Mouse (Mus musculus): Measurements from ENCODE around the gene Arid3a. TPM values are rescaled to one million over a fixed set of nuclear protein-coding genes. Genes with fewer than 3 reads are reported as not detected.

The Arid3a gene
- polyA plus RNA-seq (2015; fragmentation: Nextera tagmentation; extraction: Ambion mirVana): 4.0 TPM in 2 replicates

GRCm38 (mm10) chr10:79926491-79927323 lies at the start of gene Arid3a:
Arid3a (plus strand) TSS chr10:79927043.

GRCm38 (mm10) chr10:79886054-79886453 lies 40.8 kb upstream of the Arid3a start, which contains the start of gene Elane:
Elane (plus strand) TSS chr10:79886247.

GRCm38 (mm10) chr10:79890670-79891069 lies 36.2 kb upstream of the Arid3a start, which contains the start of gene Cfd:
Cfd (plus strand) TSS chr10:79890853.

GRCm38 (mm10) chr10:79908167-79909091 lies 18.4 kb upstream of the Arid3a start, which contains the start of gene Med16:
Med16 (minus strand) TSS chr10:79908923.

GRCm38 (mm10) chr10:79910556-79910955 lies 16.3 kb upstream of the Arid3a start, which contains the start of gene Gm26602:
Gm26602 (plus strand) TSS chr10:79910856.

GRCm38 (mm10) chr10:79916808-79917531 lies 9.9 kb upstream of the Arid3a start, which contains the start of gene Kiss1r:
Kiss1r (plus strand) TSS chr10:79916971.

GRCm38 (mm10) chr10:79920958-79921535 lies 5.8 kb upstream of the Arid3a start, which contains the start of gene R3hdm4:
R3hdm4 (minus strand) TSS chr10:79921208.

GRCm38 (mm10) chr10:79959847-79960601 lies 33.2 kb downstream of the Arid3a start, which contains the start of gene Wdr18:
Wdr18 (plus strand) TSS chr10:79960152.

GRCm38 (mm10) chr10:79970415-79971182 lies 43.8 kb downstream of the Arid3a start, which contains the start of gene Grin3b:
Grin3b (plus strand) TSS chr10:79970715.

GRCm38 (mm10) chr10:79984195-79984816 lies 57.5 kb downstream of the Arid3a start, which contains the start of gene Tmem259:
Tmem259 (minus strand) TSS chr10:79984330.

GRCm38 (mm10) chr10:79988506-79989271 lies 61.8 kb downstream of the Arid3a start, which contains the start of gene Cnn2:
Cnn2 (plus strand) TSS chr10:79988584.

GRCm38 (mm10) chr10:79996272-79997033 lies 69.6 kb downstream of the Arid3a start, which contains the start of gene Abca7:
Abca7 (plus strand) TSS chr10:79996494.

Other genes with a start within 250 kb of the Arid3a start
- gene Cdc34, start 244.8 kb upstream of the Arid3a start, polyA plus RNA-seq (2015; fragmentation: Nextera tagmentation; extraction: Ambion mirVana): 63.7 and 68.6 TPM in 2 replicates
- gene Gzmm, start 238.0 kb upstream of the Arid3a start, polyA plus RNA-seq (2015; fragmentation: Nextera tagmentation; extraction: Ambion mirVana): 0.16 and 0.48 TPM in 2 replicates
- 812 and 845 TPM in 2 replicates for gene Bsg, start 222.6 kb upstream of the Arid3a start, polyA plus RNA-seq (2015; fragmentation: Nextera tagmentation; extraction: Ambion mirVana)
- 0.06 and 0.08 TPM in 2 replicates for gene Hcn2, start 210.4 kb upstream of the Arid3a start, polyA plus RNA-seq (2015; fragmentation: Nextera tagmentation; extraction: Ambion mirVana)
- 14.4 and 14.7 TPM in 2 replicates for gene Polrmt, start 180.5 kb upstream of the Arid3a start, polyA plus RNA-seq (2015; fragmentation: Nextera tagmentation; extraction: Ambion mirVana)
- 0.24 and 0.28 TPM in 2 replicates for gene Fgf22, start 172.0 kb upstream of the Arid3a start, polyA plus RNA-seq (2015; fragmentation: Nextera tagmentation; extraction: Ambion mirVana)
- 50.7 and 60.7 TPM in 2 replicates for gene Rnf126, start 160.1 kb upstream of the Arid3a start, polyA plus RNA-seq (2015; fragmentation: Nextera tagmentation; extraction: Ambion mirVana)
- gene Fstl3, start 149.8 kb upstream of the Arid3a start, polyA plus RNA-seq (2015; fragmentation: Nextera tagmentation; extraction: Ambion mirVana): 69.7 and 87.0 TPM in 2 replicates
- gene Prss57, start 136.1 kb upstream of the Arid3a start, polyA plus RNA-seq (2015; fragmentation: Nextera tagmentation; extraction: Ambion mirVana): 0.12 TPM in 1 of 2 replicates, not detected in the other
- 39.7 and 44.2 TPM in 2 replicates for gene Palm, start 133.5 kb upstream of the Arid3a start, polyA plus RNA-seq (2015; fragmentation: Nextera tagmentation; extraction: Ambion mirVana)
- gene Misp, start 106.1 kb upstream of the Arid3a start, polyA plus RNA-seq (2015; fragmentation: Nextera tagmentation; extraction: Ambion mirVana): 1.6 and 2.9 TPM in 2 replicates
- gene Ptbp1, start 72.6 kb upstream of the Arid3a start, polyA plus RNA-seq (2015; fragmentation: Nextera tagmentation; extraction: Ambion mirVana): 109 and 124 TPM in 2 replicates
- gene Prtn3, start 52.6 kb upstream of the Arid3a start, polyA plus RNA-seq (2015; fragmentation: Nextera tagmentation; extraction: Ambion mirVana): 2.3 and 8.8 TPM in 2 replicates
- gene Plppr3, start 52.4 kb upstream of the Arid3a start, polyA plus RNA-seq (2015; fragmentation: Nextera tagmentation; extraction: Ambion mirVana): 2.2 TPM in 2 replicates
- gene Elane, start 40.8 kb upstream of the Arid3a start, polyA plus RNA-seq (2015; fragmentation: Nextera tagmentation; extraction: Ambion mirVana): 0.13 and 0.16 TPM in 2 replicates
- gene Cfd, start 36.2 kb upstream of the Arid3a start, polyA plus RNA-seq (2015; fragmentation: Nextera tagmentation; extraction: Ambion mirVana): 0.18 TPM in 1 of 2 replicates, not detected in the other
- 33.5 and 34.4 TPM in 2 replicates for gene Med16, start 18.1 kb upstream of the Arid3a start, polyA plus RNA-seq (2015; fragmentation: Nextera tagmentation; extraction: Ambion mirVana)
- gene Gm26602, start 16.2 kb upstream of the Arid3a start, polyA plus RNA-seq (2015; fragmentation: Nextera tagmentation; extraction: Ambion mirVana): not detected in 2 replicates
- gene Kiss1r, start 10.1 kb upstream of the Arid3a start, polyA plus RNA-seq (2015; fragmentation: Nextera tagmentation; extraction: Ambion mirVana): 1.2 and 1.3 TPM in 2 replicates
- gene R3hdm4, start 5.8 kb upstream of the Arid3a start, polyA plus RNA-seq (2015; fragmentation: Nextera tagmentation; extraction: Ambion mirVana): 125 and 126 TPM in 2 replicates
- gene Wdr18, start 33.1 kb downstream of the Arid3a start, polyA plus RNA-seq (2015; fragmentation: Nextera tagmentation; extraction: Ambion mirVana): 52.5 and 55.6 TPM in 2 replicates
- gene Grin3b, start 43.7 kb downstream of the Arid3a start, polyA plus RNA-seq (2015; fragmentation: Nextera tagmentation; extraction: Ambion mirVana): 0.07 and 0.13 TPM in 2 replicates
- 15.3 and 18.7 TPM in 2 replicates for gene Tmem259, start 57.3 kb downstream of the Arid3a start, polyA plus RNA-seq (2015; fragmentation: Nextera tagmentation; extraction: Ambion mirVana)
- 662 and 733 TPM in 2 replicates for gene Cnn2, start 61.5 kb downstream of the Arid3a start, polyA plus RNA-seq (2015; fragmentation: Nextera tagmentation; extraction: Ambion mirVana)
- gene Abca7, start 69.5 kb downstream of the Arid3a start, polyA plus RNA-seq (2015; fragmentation: Nextera tagmentation; extraction: Ambion mirVana): 2.9 and 3.0 TPM in 2 replicates
- gene Arhgap45, start 89.6 kb downstream of the Arid3a start, polyA plus RNA-seq (2015; fragmentation: Nextera tagmentation; extraction: Ambion mirVana): 5.5 and 10.3 TPM in 2 replicates
- 94.2 and 108 TPM in 2 replicates for gene Polr2e, start 112.8 kb downstream of the Arid3a start, polyA plus RNA-seq (2015; fragmentation: Nextera tagmentation; extraction: Ambion mirVana)
- gene Gpx4, start 120.1 kb downstream of the Arid3a start, polyA plus RNA-seq (2015; fragmentation: Nextera tagmentation; extraction: Ambion mirVana): 724 and 745 TPM in 2 replicates
- 14.6 and 18.7 TPM in 2 replicates for gene Sbno2, start 178.5 kb downstream of the Arid3a start, polyA plus RNA-seq (2015; fragmentation: Nextera tagmentation; extraction: Ambion mirVana)
- 11.9 and 12.4 TPM in 2 replicates for gene Stk11, start 188.8 kb downstream of the Arid3a start, polyA plus RNA-seq (2015; fragmentation: Nextera tagmentation; extraction: Ambion mirVana)
- 604 and 621 TPM in 2 replicates for gene Atp5d, start 211.6 kb downstream of the Arid3a start, polyA plus RNA-seq (2015; fragmentation: Nextera tagmentation; extraction: Ambion mirVana)
- 2.1 and 2.4 TPM in 2 replicates for gene Cbarp, start 213.8 kb downstream of the Arid3a start, polyA plus RNA-seq (2015; fragmentation: Nextera tagmentation; extraction: Ambion mirVana)
- 7.5 and 7.6 TPM in 2 replicates for gene Midn, start 221.2 kb downstream of the Arid3a start, polyA plus RNA-seq (2015; fragmentation: Nextera tagmentation; extraction: Ambion mirVana)
- 215 and 228 TPM in 2 replicates for gene Cirbp, start 238.9 kb downstream of the Arid3a start, polyA plus RNA-seq (2015; fragmentation: Nextera tagmentation; extraction: Ambion mirVana)
- gene 1600002K03Rik, start 245.9 kb downstream of the Arid3a start, polyA plus RNA-seq (2015; fragmentation: Nextera tagmentation; extraction: Ambion mirVana): 8.1 and 10.7 TPM in 2 replicates

Measured in urinary bladder, postnatal 0 days (tissue).